Mouse (Mus musculus): Measurements from ENCODE around the gene Ubc.
"Not testable (repeated sequence)": the region's sequence is repeated elsewhere in the genome, so short reads cannot be mapped to it uniquely, and the experiment has no call there.

The Ubc gene

DNA sequence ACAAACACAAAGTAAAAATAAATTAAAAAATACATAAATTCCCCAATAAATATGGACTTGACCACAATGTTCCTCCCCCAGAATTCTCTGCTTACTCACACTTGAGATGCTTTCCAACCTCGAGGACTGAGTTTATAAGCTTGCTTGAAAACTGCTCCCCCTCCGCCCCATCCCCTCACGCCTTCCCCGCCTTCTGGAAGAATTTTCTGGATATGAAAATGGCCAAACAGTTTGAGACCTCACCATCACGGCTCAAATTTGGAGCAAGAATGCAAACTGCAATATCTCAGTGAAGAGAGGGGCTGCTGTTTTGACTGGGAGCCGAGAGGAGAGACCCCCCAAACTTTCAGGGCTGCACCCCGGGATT lies 14.5 kb upstream of the Ubc start:
- DNase-seq (ENCODE audit: low spot score in 2 of 2), result no peak

GRCm38 (mm10) chr5:125403481-125404465 lies 13.8 kb upstream of the Ubc start:
- DNase-seq (ENCODE audit: low spot score in 2 of 2), result peak in 1 of 2 experiments; percentile 39

GRCm38 (mm10) chr5:125402991-125403390 lies 13.0 kb upstream of the Ubc start:
- DNase-seq (ENCODE audit: low spot score in 2 of 2), result no peak

DNA sequence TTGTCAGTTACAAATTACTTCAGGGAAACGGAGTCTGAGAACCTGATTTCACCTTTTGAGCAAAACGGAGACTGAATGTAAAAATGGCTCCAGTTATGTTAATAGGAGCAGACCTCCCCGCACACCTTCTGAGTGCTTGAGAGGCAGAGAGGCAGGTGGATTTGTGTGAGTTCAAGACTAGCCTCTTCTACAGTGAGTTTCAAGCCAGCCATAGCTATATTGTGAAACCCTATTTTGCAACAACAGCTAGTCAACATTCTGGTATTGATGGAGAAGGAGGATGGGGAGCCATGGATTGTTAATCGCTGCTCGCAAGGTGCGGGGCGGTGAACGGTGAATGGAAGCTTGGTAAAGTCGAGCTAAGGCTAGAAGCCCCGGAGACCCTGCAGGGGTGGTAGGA lies 12.5 kb upstream of the Ubc start:
- no peak for DNase-seq (ENCODE audit: low spot score in 2 of 2)

GRCm38 (mm10) chr5:125400903-125401302 lies 10.9 kb upstream of the Ubc start:
- peak in 1 of 2 experiments; percentile 41 for DNase-seq (ENCODE audit: low spot score in 2 of 2)

DNA sequence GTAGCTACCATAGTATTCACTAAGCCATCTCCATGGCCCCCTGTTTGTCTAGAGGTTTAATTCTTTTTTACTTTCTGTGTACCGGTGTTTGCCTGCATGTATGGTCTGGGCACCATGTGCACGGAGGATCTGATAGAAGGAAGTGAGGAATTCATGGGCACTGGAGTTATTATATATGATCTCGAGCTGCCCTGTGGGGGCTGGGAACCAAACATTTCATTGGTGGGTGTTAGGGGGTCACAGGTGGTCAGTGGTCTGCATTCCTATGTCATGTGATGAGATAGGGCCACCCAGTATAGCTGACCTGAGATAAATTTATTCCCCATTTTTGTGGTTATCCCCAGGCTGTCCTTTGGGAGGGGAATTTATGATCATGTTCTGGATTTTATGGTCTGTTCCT lies 5.0 kb upstream of the Ubc start:
- no peak for DNase-seq (ENCODE audit: low spot score in 2 of 2)

GRCm38 (mm10) chr5:125393622-125394603 lies 3.9 kb upstream of the Ubc start:
- peak; percentile 72 to 81 for DNase-seq (ENCODE audit: low spot score in 2 of 2)

DNA sequence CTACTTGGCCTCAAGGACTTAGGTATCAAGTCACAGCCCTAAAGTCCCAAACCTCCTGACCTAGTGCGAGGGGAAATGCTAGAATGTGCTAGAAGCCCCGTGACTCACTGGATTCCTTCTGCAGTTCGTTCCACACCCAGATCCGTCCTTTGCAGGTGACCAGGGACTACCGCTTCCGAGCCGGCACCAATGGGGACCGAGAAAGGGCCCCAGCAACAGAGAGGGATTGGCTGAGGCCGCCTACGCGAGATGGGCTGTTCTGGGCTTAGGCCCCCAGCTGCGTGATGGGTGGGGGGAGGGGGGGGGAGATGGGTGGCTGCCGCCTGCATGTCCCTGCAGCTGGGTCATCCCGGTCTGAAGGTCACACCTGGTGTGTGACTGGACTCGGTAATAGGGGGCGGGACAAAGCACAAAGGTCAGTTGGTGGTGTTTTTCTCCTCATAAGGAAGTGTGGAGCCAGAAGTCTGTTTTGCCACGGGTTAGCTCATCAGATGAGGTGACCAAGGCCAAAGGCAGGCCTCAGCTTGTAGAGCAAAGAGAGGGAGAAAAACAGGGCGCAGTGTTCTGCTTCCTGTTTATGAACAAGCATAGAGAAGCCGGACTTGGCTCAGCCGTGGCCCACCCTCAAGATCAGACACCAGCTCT lies 3.1 kb upstream of the Ubc start:
- DNase-seq (ENCODE audit: low spot score in 2 of 2), result peak; percentile 96

DNA sequence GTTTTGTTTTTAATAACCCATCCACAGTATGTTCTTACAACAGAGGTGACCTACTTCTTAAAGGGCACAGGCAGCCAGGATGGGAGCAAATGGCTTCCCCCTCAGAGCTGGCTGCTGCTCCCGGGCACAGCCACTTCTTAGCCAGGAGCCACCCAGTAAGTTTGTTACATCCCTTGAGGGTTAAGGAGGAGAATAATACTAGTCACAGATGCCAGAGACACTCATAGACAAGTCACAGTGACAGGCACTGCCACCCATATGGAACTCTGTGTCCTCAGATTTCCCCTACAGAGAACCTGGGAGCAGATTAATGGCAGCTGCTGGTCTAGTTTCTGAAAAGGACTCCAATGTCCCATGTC lies 2.6 kb upstream of the Ubc start:
- no peak for DNase-seq (ENCODE audit: low spot score in 2 of 2)

DNA sequence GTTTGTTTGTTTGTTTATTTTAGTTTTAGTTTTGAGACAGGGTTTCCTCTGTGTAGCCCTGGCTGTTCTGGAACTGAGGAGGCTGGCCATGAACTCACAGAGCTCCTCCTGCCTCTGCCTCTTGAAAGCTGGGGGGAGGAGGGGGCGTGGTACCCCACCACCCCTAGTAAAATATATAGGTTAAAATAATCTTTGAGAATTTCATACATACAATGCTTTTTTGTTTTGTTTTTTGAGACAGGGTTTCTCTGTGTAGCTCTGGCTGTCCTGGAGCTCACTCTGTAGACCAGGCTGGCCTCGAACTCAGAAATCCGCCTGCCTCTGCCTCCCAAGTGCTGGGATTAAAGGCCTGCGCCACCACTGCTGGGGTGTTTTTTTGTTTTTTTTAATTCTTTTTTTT lies 2.2 kb upstream of the Ubc start:
- DNase-seq (ENCODE audit: low spot score in 2 of 2), result not testable (repeated sequence)

DNA sequence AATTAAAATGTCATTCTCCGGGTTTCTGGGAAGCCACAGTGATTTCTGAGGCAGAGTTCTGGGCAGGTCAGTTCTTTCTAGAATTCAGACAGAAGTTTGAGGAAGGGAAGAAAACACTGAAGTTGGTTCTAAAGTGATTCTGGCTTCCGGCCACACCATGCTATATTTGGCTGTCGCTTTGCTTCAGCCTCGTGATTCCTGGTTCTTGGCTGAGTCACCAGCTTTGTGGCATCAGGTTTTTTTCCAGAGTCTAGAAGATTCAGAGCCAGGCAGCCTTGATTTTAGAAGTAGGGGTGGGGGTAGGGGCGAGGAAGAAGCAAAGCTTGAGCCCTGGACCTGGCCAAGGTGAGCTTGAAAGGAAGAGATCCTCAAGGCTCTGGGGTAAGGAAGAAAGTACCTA lies 1.6 kb upstream of the Ubc start:
- DNase-seq (ENCODE audit: low spot score in 2 of 2), result peak in 1 of 2 experiments; percentile 64

DNA sequence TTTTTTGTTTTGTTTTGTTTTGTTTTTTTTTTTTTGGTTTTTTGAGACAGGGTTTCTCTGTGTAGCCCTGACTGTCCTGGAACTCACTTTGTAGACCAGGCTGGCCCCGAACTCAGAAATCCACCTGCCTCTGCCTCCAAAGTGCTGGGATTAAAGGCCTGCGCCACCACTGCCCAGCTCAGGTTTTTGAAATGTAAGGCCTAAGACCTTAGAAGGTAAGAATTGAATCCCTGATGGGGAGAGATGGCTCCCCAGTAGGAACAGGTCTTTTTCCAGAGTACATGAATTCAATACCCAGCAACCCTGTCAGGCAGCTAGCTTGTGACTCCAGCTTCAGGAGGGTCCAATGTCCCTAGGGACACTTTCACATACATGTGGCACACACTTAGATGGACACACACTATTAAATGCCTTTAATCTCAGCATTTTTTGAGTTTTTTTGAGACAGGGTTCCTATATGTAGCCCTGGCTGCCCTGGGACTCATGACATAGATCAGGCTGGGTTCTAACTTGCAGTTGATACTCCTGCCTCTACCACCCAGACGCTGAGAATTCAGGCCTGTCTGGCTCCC lies 990 bp upstream of the Ubc start:
- no peak for DNase-seq (ENCODE audit: low spot score in 2 of 2)

DNA sequence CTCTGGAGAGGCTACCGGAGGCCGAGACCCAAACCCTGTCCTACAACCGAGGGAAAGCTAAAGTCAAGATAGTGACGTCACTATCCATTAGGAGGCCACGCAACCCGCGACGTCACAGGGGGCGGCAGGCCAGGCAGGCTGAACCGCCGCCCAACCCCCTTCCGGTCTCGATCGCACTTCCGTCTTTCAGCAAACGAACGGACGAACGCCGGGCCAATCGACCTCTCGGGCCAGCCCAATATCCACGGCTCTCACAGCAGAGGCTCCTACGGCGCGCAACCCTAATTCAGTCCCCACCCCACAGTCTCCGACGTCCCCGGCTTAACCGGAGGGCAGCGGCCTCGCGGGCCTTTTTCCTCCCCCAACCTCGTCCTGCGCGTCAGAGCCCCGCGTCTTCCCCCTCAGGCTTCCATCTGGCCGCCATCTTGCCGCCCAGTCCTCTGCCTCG lies 847 bp downstream of the Ubc start, which contains the start of gene Gm10382:
Gm10382 (plus strand) TSS at position 192 of the 448 bp plus-strand sequence.
- peak; percentile 66 to 76 for DNase-seq (ENCODE audit: low spot score in 2 of 2)

DNA sequence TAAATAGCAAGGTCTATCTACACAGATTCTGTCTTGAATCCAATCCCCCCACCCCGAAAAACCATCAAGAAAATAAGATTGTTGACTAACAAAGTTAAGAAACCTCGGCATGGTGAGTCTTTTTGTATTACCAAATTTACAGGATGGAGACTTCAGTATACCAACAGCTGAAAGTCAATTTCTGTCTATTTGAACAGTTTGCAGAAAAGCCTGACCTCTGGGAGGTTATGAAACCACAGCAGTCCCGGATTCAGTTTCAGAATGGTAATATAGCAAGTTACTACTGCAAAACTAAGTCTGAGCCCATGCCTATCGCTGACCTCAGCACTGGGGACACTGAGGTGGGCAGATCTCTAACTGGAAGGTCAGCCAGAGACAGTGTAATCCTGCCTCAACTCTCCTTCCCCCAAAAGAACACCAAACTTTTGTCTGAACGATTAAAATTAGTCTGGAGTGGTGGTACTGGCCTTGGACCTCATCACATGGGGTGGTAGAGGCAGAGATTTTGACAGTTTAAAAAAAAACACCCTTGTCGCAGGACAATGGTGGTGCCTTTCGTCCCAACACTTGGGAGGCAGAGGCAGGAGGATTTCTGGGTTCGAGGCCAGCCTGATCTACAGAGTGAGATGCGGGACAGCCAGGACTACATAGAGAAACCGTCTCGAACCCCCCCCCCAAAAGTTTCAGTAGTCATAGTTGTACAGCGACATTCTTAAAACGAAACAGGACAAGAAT lies 1.5 kb downstream of the Ubc start:
- no peak for DNase-seq (ENCODE audit: low spot score in 2 of 2)

GRCm38 (mm10) chr5:125387295-125387694 lies 2.7 kb downstream of the Ubc start:
- not testable (repeated sequence) for DNase-seq (ENCODE audit: low spot score in 2 of 2)

DNA sequence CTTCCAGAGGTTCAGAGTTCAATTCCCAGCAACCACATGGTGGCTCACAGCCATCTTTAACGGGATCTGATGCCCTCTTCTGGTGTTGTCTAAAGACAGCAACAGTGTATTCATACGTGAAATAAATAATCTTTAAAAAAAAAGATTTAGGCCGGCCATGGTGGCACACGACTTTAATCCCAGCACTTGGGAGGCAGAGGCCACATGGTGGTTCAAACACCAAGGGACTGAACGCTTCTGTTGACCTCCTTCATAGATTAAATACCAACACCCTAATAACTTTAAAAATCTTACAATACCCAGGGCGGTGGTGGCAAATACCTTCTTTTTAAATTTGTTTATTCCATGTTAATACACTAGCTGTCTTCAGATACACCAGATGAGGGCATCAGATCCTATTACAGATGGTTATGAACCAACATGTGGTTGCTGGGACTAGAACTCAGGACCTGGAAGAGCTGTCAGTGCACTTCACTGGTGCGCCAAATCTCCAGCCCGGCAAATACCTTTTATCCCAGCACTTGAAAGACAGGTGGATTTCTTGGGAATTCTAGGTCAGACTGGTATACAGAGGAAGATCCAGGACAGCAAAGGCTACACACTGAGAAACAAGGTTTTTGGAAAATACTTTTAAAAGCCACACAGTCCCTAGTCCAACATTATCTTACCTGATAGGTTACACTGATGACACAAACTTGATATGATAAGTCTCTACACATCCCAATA lies 4.6 kb downstream of the Ubc start:
- no peak for DNase-seq (ENCODE audit: low spot score in 2 of 2)

GRCm38 (mm10) chr5:125384512-125385214 lies 5.3 kb downstream of the Ubc start:
- no peak for DNase-seq (ENCODE audit: low spot score in 2 of 2)

DNA sequence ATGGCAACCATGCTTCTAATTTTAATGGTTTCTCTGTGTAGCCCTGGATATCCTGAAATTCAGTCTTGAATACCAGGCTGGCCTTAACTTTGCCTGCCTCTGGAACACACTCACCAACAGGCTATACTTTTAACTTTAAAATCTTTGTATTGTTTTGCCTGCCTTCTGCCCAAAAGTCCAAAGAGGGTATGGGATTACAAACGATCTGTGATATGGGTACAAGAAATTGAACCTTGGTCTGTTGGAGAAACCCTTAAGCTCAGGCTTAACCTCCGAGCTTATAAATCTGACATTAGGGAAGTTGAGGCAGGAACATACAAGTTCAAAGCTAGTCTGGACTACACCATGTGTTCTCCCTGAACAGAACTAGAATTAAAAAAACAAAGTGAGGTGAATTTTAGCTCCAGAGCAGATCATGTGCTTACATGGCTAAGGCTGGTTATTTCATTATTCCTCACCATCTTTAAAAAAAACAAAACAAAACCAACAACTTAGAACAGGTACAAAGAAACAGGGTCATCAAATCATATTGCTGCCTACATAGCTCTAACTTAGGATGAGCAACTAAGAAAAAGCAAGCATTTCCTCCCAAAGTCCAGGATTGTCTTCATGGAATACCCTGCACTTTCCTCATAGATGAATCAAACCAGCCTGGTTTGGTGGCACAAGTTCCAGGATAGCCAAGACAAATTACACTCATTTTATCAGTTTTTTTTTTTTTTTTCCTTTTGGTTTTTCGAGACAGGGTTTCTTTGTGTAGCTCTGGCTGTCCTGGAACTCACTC lies 6.2 kb downstream of the Ubc start:
- DNase-seq (ENCODE audit: low spot score in 2 of 2), result no peak
